ENCODE assay signal across 8 mouse cellular contexts in genomic region chr11:121388554-121388945, GRCm38 (mm10). TPM values are rescaled to one million over a fixed set of nuclear protein-coding genes. Genes with fewer than 3 reads are reported as not detected.
DNase-seq lines count a peak whose midpoint lies in the region; ATAC-seq lines count a peak whose summit lies in the region.

No protein-coding gene starts in this region.

- H3K9ac ChIP-seq in heart, embryonic 14.5 days (ENCODE audit: low read length), result no peak overlapping the region
- H3K9ac ChIP-seq in hindbrain, embryonic 13.5 days, result no peak overlapping the region
- H3K9ac ChIP-seq in midbrain, embryonic 12.5 days (replicated peaks), result no peak overlapping the region

- no peak for DNase-seq in heart, adult 18-20 months
- no peak for DNase-seq in adrenal gland, postnatal 14 days
- no peak for DNase-seq in kidney, adult 8-10 months
- DNase-seq in cerebellum, postnatal 14 days, result no peak

- H3K27me3 ChIP-seq in heart, embryonic 14.5 days (ENCODE audit: control insufficient read depth, insufficient read depth, low read length), result no peaks in the 10 kb centered on the region
- peaks cover 18% of the 10 kb centered on the region for H3K27me3 ChIP-seq in hindbrain, embryonic 13.5 days
- H3K27me3 ChIP-seq in midbrain, embryonic 12.5 days, result peaks cover 29% of the 10 kb centered on the region

- H3K27ac ChIP-seq in heart, embryonic 14.5 days (replicated peaks in 1 of 2; ENCODE audit: control insufficient read depth in 1 of 2, insufficient read depth in 1 of 2, low read depth in 2 of 2, low read length in 2 of 2), result peak overlapping the region; percentile 5 to 37; a peak in 1 of 4 replicates
- H3K27ac ChIP-seq in hindbrain, embryonic 13.5 days, result peak overlapping the region; percentile 26; the same call in 1 of the 2 replicates
- no peak overlapping the region for H3K27ac ChIP-seq in midbrain, embryonic 12.5 days (replicated peaks)

- ATAC-seq in heart, embryonic 14.5 days (ENCODE audit: insufficient number of reproducible peaks, insufficient read depth, low FRiP score, low read depth), result no peak
- peak; percentile 10; the same call in 1 of the 2 replicates for ATAC-seq in common myeloid progenitor, adult 5-6 weeks (replicated peaks; ENCODE audit: low read depth, poor library complexity, severe bottlenecking)
- no peak for ATAC-seq in hindbrain, embryonic 13.5 days (ENCODE audit: low FRiP score)
- ATAC-seq in midbrain, embryonic 12.5 days (ENCODE audit: low FRiP score, low read depth), result peak; percentile 35; the same call in 1 of the 2 replicates

- 9% methylated on average over 6 of the region's 6 CpGs for WGBS in heart, embryonic 14.5 days
- WGBS in hindbrain, embryonic 13.5 days, result 14% methylated on average over 6 of the region's 6 CpGs
- WGBS in midbrain, embryonic 12.5 days, result 9% methylated on average over 6 of the region's 6 CpGs

- peak overlapping the region; percentile 58 to 76 for H3K4me3 ChIP-seq in heart, embryonic 14.5 days (ENCODE audit: control insufficient read depth in 1 of 2, insufficient read depth in 1 of 2, low read depth in 1 of 2, low read length in 2 of 2)
- H3K4me3 ChIP-seq in hindbrain, embryonic 13.5 days, result peak overlapping the region; percentile 66
- peak overlapping the region; percentile 63 for H3K4me3 ChIP-seq in midbrain, embryonic 12.5 days

- peaks cover 0 to 2% of the 10 kb centered on the region in 2 experiments; a peak in 1 of 4 replicates for H3K4me1 ChIP-seq in heart, embryonic 14.5 days (ENCODE audit: control insufficient read depth in 2 of 2, insufficient read depth in 2 of 2, low read length in 2 of 2)
- H3K4me1 ChIP-seq in hindbrain, embryonic 13.5 days (replicated peaks), result peaks cover 14% of the 10 kb centered on the region
- H3K4me1 ChIP-seq in midbrain, embryonic 12.5 days, result peaks cover 6% of the 10 kb centered on the region

- no peaks in the 10 kb centered on the region for H3K9me3 ChIP-seq in heart, embryonic 14.5 days (ENCODE audit: control insufficient read depth, low read length)
- H3K9me3 ChIP-seq in hindbrain, embryonic 13.5 days, result no peaks in the 10 kb centered on the region
- H3K9me3 ChIP-seq in midbrain, embryonic 12.5 days, result no peaks in the 10 kb centered on the region

- no peaks in the 10 kb centered on the region for H3K36me3 ChIP-seq in heart, embryonic 14.5 days (ENCODE audit: control insufficient read depth, insufficient read depth, low read length)
- H3K36me3 ChIP-seq in hindbrain, embryonic 13.5 days, result no peaks in the 10 kb centered on the region
- H3K36me3 ChIP-seq in midbrain, embryonic 12.5 days, result no peaks in the 10 kb centered on the region

- peak overlapping the region; percentile 82 for H3K4me2 ChIP-seq in heart, embryonic 14.5 days (ENCODE audit: low read length)
- H3K4me2 ChIP-seq in hindbrain, embryonic 13.5 days, result peak overlapping the region; percentile 78
- H3K4me2 ChIP-seq in midbrain, embryonic 12.5 days (replicated peaks), result peak overlapping the region; percentile 90

RNA-seq across cellular contexts. Expression of gene Rab40b, which starts 0.5 kb away (rescaled TPM):
- polyA plus RNA-seq in heart, embryonic 14.5 days (2014; fragmentation: Nextera tagmentation; extraction: Ambion mirVana), result 6.7 and 7.6 TPM in 2 replicates
- 1 to 10 TPM; 2.0 to 2.1 TPM for total RNA-seq in heart, adult 18-20 months (2021)
- total RNA-seq in common myeloid progenitor, adult 5-6 weeks (2017), result 0.64 TPM in 1 of 2 replicates, not detected in the other
- polyA plus RNA-seq in hindbrain, embryonic 13.5 days (2015; fragmentation: Nextera tagmentation; extraction: Ambion mirVana), result 7.7 and 8.2 TPM in 2 replicates
- polyA plus RNA-seq in midbrain, embryonic 12.5 days (2016; fragmentation: Nextera tagmentation; extraction: Ambion mirVana), result 3.1 and 4.2 TPM in 2 replicates
- total RNA-seq in adrenal gland, postnatal 14 days (2021), result 3.9 and 4.9 TPM in 2 replicates

RNA-seq across cellular contexts. Expression of gene Fn3krp, which starts 32.7 kb away (rescaled TPM):
- 4.4 and 5.0 TPM in 2 replicates for polyA plus RNA-seq in heart, embryonic 14.5 days (2014; fragmentation: Nextera tagmentation; extraction: Ambion mirVana)
- 1 to 10 TPM; 6.0 to 6.9 TPM for total RNA-seq in heart, adult 18-20 months (2021)
- 19.6 and 26.3 TPM in 2 replicates for total RNA-seq in common myeloid progenitor, adult 5-6 weeks (2017)
- 10.4 and 11.3 TPM in 2 replicates for polyA plus RNA-seq in hindbrain, embryonic 13.5 days (2015; fragmentation: Nextera tagmentation; extraction: Ambion mirVana)
- 9.2 and 10.7 TPM in 2 replicates for polyA plus RNA-seq in midbrain, embryonic 12.5 days (2016; fragmentation: Nextera tagmentation; extraction: Ambion mirVana)
- total RNA-seq in adrenal gland, postnatal 14 days (2021), result 16.7 and 17.7 TPM in 2 replicates

RNA-seq across cellular contexts. Expression of gene Wdr45b, which starts 34.3 kb away (rescaled TPM):
- polyA plus RNA-seq in heart, embryonic 14.5 days (2014; fragmentation: Nextera tagmentation; extraction: Ambion mirVana), result 79.9 and 82.5 TPM in 2 replicates
- total RNA-seq in heart, adult 18-20 months (2021), result 10 to 100 TPM; 33.4 to 34.2 TPM
- total RNA-seq in common myeloid progenitor, adult 5-6 weeks (2017), result 39.1 and 40.7 TPM in 2 replicates
- polyA plus RNA-seq in hindbrain, embryonic 13.5 days (2015; fragmentation: Nextera tagmentation; extraction: Ambion mirVana), result 82.1 and 84.7 TPM in 2 replicates
- 81.2 and 81.8 TPM in 2 replicates for polyA plus RNA-seq in midbrain, embryonic 12.5 days (2016; fragmentation: Nextera tagmentation; extraction: Ambion mirVana)
- total RNA-seq in adrenal gland, postnatal 14 days (2021), result 53.3 and 54.3 TPM in 2 replicates

RNA-seq across cellular contexts. Expression of gene Fn3k, which starts 46.2 kb away (rescaled TPM):
- 13.6 and 14.8 TPM in 2 replicates for polyA plus RNA-seq in heart, embryonic 14.5 days (2014; fragmentation: Nextera tagmentation; extraction: Ambion mirVana)
- total RNA-seq in heart, adult 18-20 months (2021), result 10 to 100 TPM; 27.8 to 33.3 TPM
- 0.44 and 0.46 TPM in 2 replicates for total RNA-seq in common myeloid progenitor, adult 5-6 weeks (2017)
- polyA plus RNA-seq in hindbrain, embryonic 13.5 days (2015; fragmentation: Nextera tagmentation; extraction: Ambion mirVana), result 3.6 and 5.2 TPM in 2 replicates
- 2.3 and 3.4 TPM in 2 replicates for polyA plus RNA-seq in midbrain, embryonic 12.5 days (2016; fragmentation: Nextera tagmentation; extraction: Ambion mirVana)
- 7.6 and 13.7 TPM in 2 replicates for total RNA-seq in adrenal gland, postnatal 14 days (2021)

Comparison
In these comparisons a context has a peak if more than half of its experiments do, and no peak if none do; other contexts are left out.
1. ATAC-seq: peak in common myeloid progenitor, adult 5-6 weeks (single experiment) and midbrain, embryonic 12.5 days (single experiment); none in heart, embryonic 14.5 days (single experiment) and hindbrain, embryonic 13.5 days (single experiment).
2. Peak in every context shown above with its lines, with median percentiles within 50 percentile points of each other: H3K4me2 ChIP-seq and H3K4me3 ChIP-seq.